Mouse (Mus musculus) olfactory bulb, adult 2 months (tissue): ENCODE data around the gene Kcnip2.

Experiments
- CTCF ChIP-seq: fragments of 200-500 bp; IDR thresholded peaks from 2 replicates; pipeline ENCODE4 v1.5.1; 2012; ENCODE audit warnings: low read depth, mild to moderate bottlenecking, low read length, moderate library complexity; ENCODE audit not compliant: insufficient read depth
- POLR2A ChIP-seq: fragments of 200-500 bp; IDR thresholded peaks from 2 replicates; pipeline ENCODE4 v1.6.1; 2012; ENCODE audit warnings: mild to moderate bottlenecking, low read depth, low read length, moderate library complexity; ENCODE audit not compliant: insufficient read depth

DNA sequence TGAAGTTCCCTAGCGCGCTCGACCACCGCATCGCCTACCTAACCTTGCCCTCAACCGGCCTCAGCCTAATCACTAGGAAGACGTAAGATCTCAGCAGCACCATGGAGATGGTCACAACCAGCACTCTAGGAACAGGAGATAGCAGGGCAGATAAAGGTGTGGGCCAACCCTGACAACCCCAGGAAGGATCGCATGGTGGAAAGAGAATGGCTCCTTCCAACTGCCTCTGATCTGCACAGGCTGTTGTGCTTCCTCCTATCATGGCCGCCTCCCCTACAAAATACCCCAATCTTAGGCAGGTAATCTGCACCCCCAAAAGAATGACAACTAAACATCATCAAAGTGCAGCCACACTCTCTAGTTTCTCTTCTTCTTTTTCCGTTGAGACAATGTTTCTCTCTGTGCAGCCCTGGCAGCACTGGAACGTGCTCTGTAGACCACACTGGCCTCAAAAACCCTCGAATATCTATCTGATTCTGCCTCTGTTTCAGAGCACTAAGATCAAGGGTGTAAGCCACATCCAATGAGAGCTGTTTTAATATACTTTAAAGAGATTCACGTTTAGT is 35.4 kb downstream of the Kcnip2 start:
- TF ChIP-seq CTCF (no peak), POLR2A (no peak)
